In genomic region chr3:118494611-118495010, GRCm38 (mm10) we compare ENCODE assay signal across 29 mouse cellular contexts.
"Had no signal": no experiment of that assay in that cellular context is flagged by ENCODE, and none has a peak within 500 bp of the region (broad histone marks: within the 10 kb centered on the region; RNA-seq: fewer than 3 reads in every experiment).

No protein-coding gene starts in this region.

- H3K9me3 ChIP-seq: embryonic facial prominence, embryonic 10.5 days; embryonic facial prominence, embryonic 12.5 days; embryonic facial prominence, embryonic 13.5 days; embryonic facial prominence, embryonic 15.5 days; forebrain, embryonic 10.5 days; forebrain, embryonic 12.5 days; forebrain, embryonic 13.5 days; forebrain, embryonic 15.5 days had no signal

- H3K27me3 ChIP-seq: embryonic facial prominence, embryonic 12.5 days; embryonic facial prominence, embryonic 13.5 days; embryonic facial prominence, embryonic 15.5 days; forebrain, embryonic 12.5 days; forebrain, embryonic 13.5 days; forebrain, embryonic 15.5 days had no signal

- DNase-seq: cerebellum, adult 2 months; cerebellum, adult 8-10 months; cerebellum, adult 9-10 months; cerebellum, adult 9-11 months; cerebellum, postnatal 10 days; cerebellum, postnatal 14 days; cerebellum, postnatal 25 days; cerebellum, postnatal 36 days; embryo, embryonic 11 days; forebrain, postnatal 0 days; gastrocnemius, adult 2 months; gastrocnemius, postnatal 10 days; gastrocnemius, postnatal 14 days; gastrocnemius, postnatal 25 days; gastrocnemius, postnatal 36 days; heart, adult 11 months; heart, adult 18-20 months; heart, adult 2 months had no signal

- H3K4me3 ChIP-seq: embryonic facial prominence, embryonic 10.5 days; embryonic facial prominence, embryonic 12.5 days; embryonic facial prominence, embryonic 13.5 days; embryonic facial prominence, embryonic 15.5 days; erythroblast, embryonic 14.5 days; forebrain, embryonic 10.5 days; forebrain, embryonic 12.5 days; forebrain, embryonic 13.5 days; forebrain, embryonic 15.5 days; gastrocnemius, adult 2 months; heart, adult 2 months had no signal

- H3K27ac ChIP-seq: embryonic facial prominence, embryonic 10.5 days; embryonic facial prominence, embryonic 12.5 days; embryonic facial prominence, embryonic 13.5 days; embryonic facial prominence, embryonic 15.5 days; forebrain, embryonic 10.5 days; forebrain, embryonic 12.5 days; forebrain, embryonic 13.5 days; forebrain, embryonic 15.5 days; gastrocnemius, adult 2 months; heart, adult 2 months had no signal

- H3K9ac ChIP-seq: embryonic facial prominence, embryonic 12.5 days; embryonic facial prominence, embryonic 13.5 days; embryonic facial prominence, embryonic 15.5 days; forebrain, embryonic 12.5 days; forebrain, embryonic 13.5 days; forebrain, embryonic 15.5 days; forebrain, postnatal 0 days had no signal

- H3K4me1 ChIP-seq: embryonic facial prominence, embryonic 12.5 days; embryonic facial prominence, embryonic 13.5 days; embryonic facial prominence, embryonic 15.5 days; forebrain, embryonic 12.5 days; forebrain, embryonic 13.5 days; forebrain, embryonic 15.5 days had no signal

- H3K4me2 ChIP-seq: embryonic facial prominence, embryonic 12.5 days; embryonic facial prominence, embryonic 13.5 days; embryonic facial prominence, embryonic 15.5 days; forebrain, embryonic 12.5 days; forebrain, embryonic 13.5 days; forebrain, embryonic 15.5 days had no signal

- H3K36me3 ChIP-seq: embryonic facial prominence, embryonic 10.5 days; embryonic facial prominence, embryonic 12.5 days; embryonic facial prominence, embryonic 13.5 days; embryonic facial prominence, embryonic 15.5 days; forebrain, embryonic 10.5 days; forebrain, embryonic 12.5 days; forebrain, embryonic 15.5 days had no signal

- ATAC-seq: forebrain, embryonic 13.5 days; forebrain, embryonic 14.5 days; forebrain, embryonic 15.5 days; forebrain, embryonic 16.5 days; forebrain, postnatal 0 days had no signal
